Mouse (Mus musculus): ENCODE measurements around the gene Acat2. TPM values are rescaled to one million over a fixed set of nuclear protein-coding genes. Genes with fewer than 3 reads are reported as not detected.
"Not testable (repeated sequence)": the region's sequence is repeated elsewhere in the genome, so short reads cannot be mapped to it uniquely, and the experiment has no call there.

The Acat2 gene
- polyA plus RNA-seq, 1 experiment from 2014 or later = 331 TPM

- H3K9me3 ChIP-seq; ATAC-seq (ENCODE audit: low FRiP score, low read depth); H3K4me2 ChIP-seq; H3K4me3 ChIP-seq; H3K36me3 ChIP-seq; H3K4me1 ChIP-seq (replicated peaks); H3K9ac ChIP-seq; H3K27me3 ChIP-seq: not testable (repeated sequence)
- WGBS = 38% methylated on average over 2 of the region's 2 CpGs
- H3K27ac ChIP-seq (replicated peaks) = peak overlapping the region; percentile 76
These were observed 61.9 kb downstream of the Acat2 start for GRCm38 (mm10) chr17:12898607-12899006.

- H3K4me2 ChIP-seq = no peak overlapping the region
- WGBS = 77% methylated on average over 5 of the region's 5 CpGs
- ATAC-seq (ENCODE audit: low FRiP score, low read depth) = peak; percentile 74; the same call in 1 of the 2 replicates
These were observed 62.9 kb downstream of the Acat2 start for GRCm38 (mm10) chr17:12897674-12898073.

More at GRCm38 (mm10) chr17:12897674-12898073, 62.9 kb downstream of the Acat2 start:
- H3K4me1 ChIP-seq (replicated peaks) = no peaks in the 10 kb centered on the region
- peak overlapping the region; percentile 54 for H3K27ac ChIP-seq (replicated peaks)
- H3K36me3 ChIP-seq = peaks cover 8% of the 10 kb centered on the region
- no peak overlapping the region for H3K4me3 ChIP-seq
- H3K27me3 ChIP-seq = no peaks in the 10 kb centered on the region
- H3K9ac ChIP-seq = no peak overlapping the region
- no peaks in the 10 kb centered on the region for H3K9me3 ChIP-seq

Other genes with a start within 250 kb of the Acat2 start
- gene Igf2r, start 191.1 kb downstream of the Acat2 start, polyA plus RNA-seq (2015; fragmentation: Nextera tagmentation; extraction: Ambion mirVana) = 9.1 and 10.2 TPM in 2 replicates
- gene Mas1, start 92.6 kb downstream of the Acat2 start, polyA plus RNA-seq (2015; fragmentation: Nextera tagmentation; extraction: Ambion mirVana) = 0.12 TPM in 1 of 2 replicates, not detected in the other
- not detected in 2 replicates for gene Mrgprh, start 84.7 kb downstream of the Acat2 start, polyA plus RNA-seq (2015; fragmentation: Nextera tagmentation; extraction: Ambion mirVana)
- gene Pnldc1, start 50.5 kb downstream of the Acat2 start, polyA plus RNA-seq (2015; fragmentation: Nextera tagmentation; extraction: Ambion mirVana) = 1.7 and 2.5 TPM in 2 replicates
- 324 and 343 TPM in 2 replicates for gene Tcp1, start 45.0 kb downstream of the Acat2 start, polyA plus RNA-seq (2015; fragmentation: Nextera tagmentation; extraction: Ambion mirVana)
- 118 and 125 TPM in 2 replicates for gene Mrpl18, start 44.4 kb downstream of the Acat2 start, polyA plus RNA-seq (2015; fragmentation: Nextera tagmentation; extraction: Ambion mirVana)
- 0.39 and 1.2 TPM in 2 replicates for gene Acat3, start 20.1 kb downstream of the Acat2 start, polyA plus RNA-seq (2015; fragmentation: Nextera tagmentation; extraction: Ambion mirVana)
- gene Wtap, start 33.4 kb upstream of the Acat2 start, polyA plus RNA-seq (2015; fragmentation: Nextera tagmentation; extraction: Ambion mirVana) = 123 and 124 TPM in 2 replicates
- 134 and 143 TPM in 2 replicates for gene Sod2, start 46.1 kb upstream of the Acat2 start, polyA plus RNA-seq (2015; fragmentation: Nextera tagmentation; extraction: Ambion mirVana)
- gene Gpr31b, start 91.5 kb upstream of the Acat2 start, polyA plus RNA-seq (2015; fragmentation: Nextera tagmentation; extraction: Ambion mirVana) = 0.22 and 0.35 TPM in 2 replicates
- 0.10 and 0.21 TPM in 2 replicates for gene Tcp10b, start 100.4 kb upstream of the Acat2 start, polyA plus RNA-seq (2015; fragmentation: Nextera tagmentation; extraction: Ambion mirVana)
- 0.08 TPM in 1 of 2 replicates, not detected in the other for gene Unc93a, start 171.1 kb upstream of the Acat2 start, polyA plus RNA-seq (2015; fragmentation: Nextera tagmentation; extraction: Ambion mirVana)

Data from hindbrain, embryonic 15.5 days (tissue).